Mouse (Mus musculus): Measurements from ENCODE around the gene Upk2. TPM values are rescaled to one million over a fixed set of nuclear protein-coding genes. Genes with fewer than 3 reads are reported as not detected.
"Not testable (repeated sequence)": the region's sequence is repeated elsewhere in the genome, so short reads cannot be mapped to it uniquely, and the experiment has no call there.

Gene Upk2
- polyA plus RNA-seq, 1 experiment = 1.4 TPM

- no peak for DNase-seq
- Histone ChIP-seq H3K36me3 (ENCODE audit: control insufficient read depth, insufficient read depth, low read length) (no peaks in the 10 kb centered on the region), H3K4me1 (replicated peaks; ENCODE audit: control insufficient read depth, insufficient read depth, low read length) (no peaks in the 10 kb centered on the region), H3K4me3 (ENCODE audit: control insufficient read depth, insufficient read depth, low read length) (no peak overlapping the region), H3K27me3 (ENCODE audit: control insufficient read depth, insufficient read depth, low read length) (no peaks in the 10 kb centered on the region), H3K27ac (ENCODE audit: control insufficient read depth, insufficient read depth, low read length) (no peak overlapping the region)
- TF ChIP-seq CTCF (IDR thresholded peaks at IDR 0.05; ENCODE audit: borderline replicate concordance, control insufficient read depth, extremely low read depth, insufficient read depth, low read length, poor library complexity) (no peak), POLR2A (IDR thresholded peaks at IDR 0.05; ENCODE audit: control insufficient read depth, extremely low read depth, insufficient read depth, low read length, poor library complexity) (no peak)
- WGBS = 74% methylated on average over 2 of the region's 2 CpGs
Measured at GRCm38 (mm10) chr9:44468800-44469199, 14.0 kb upstream of the Upk2 start.

GRCm38 (mm10) chr9:44468224-44468623 lies 13.4 kb upstream of the Upk2 start:
- Histone ChIP-seq H3K27ac (ENCODE audit: control insufficient read depth, insufficient read depth, low read length) (no peak overlapping the region), H3K27me3 (ENCODE audit: control insufficient read depth, insufficient read depth, low read length) (no peaks in the 10 kb centered on the region), H3K4me3 (ENCODE audit: control insufficient read depth, insufficient read depth, low read length) (no peak overlapping the region), H3K36me3 (ENCODE audit: control insufficient read depth, insufficient read depth, low read length) (no peaks in the 10 kb centered on the region), H3K4me1 (replicated peaks; ENCODE audit: control insufficient read depth, insufficient read depth, low read length) (no peaks in the 10 kb centered on the region)
- no peak for DNase-seq
- TF ChIP-seq CTCF (IDR thresholded peaks at IDR 0.05; ENCODE audit: borderline replicate concordance, control insufficient read depth, extremely low read depth, insufficient read depth, low read length, poor library complexity) (no peak), POLR2A (IDR thresholded peaks at IDR 0.05; ENCODE audit: control insufficient read depth, extremely low read depth, insufficient read depth, low read length, poor library complexity) (no peak)
- 72% methylated on average over 7 of the region's 7 CpGs for WGBS

GRCm38 (mm10) chr9:44461950-44462349 lies 7.2 kb upstream of the Upk2 start:
- Histone ChIP-seq H3K27me3 (ENCODE audit: control insufficient read depth, insufficient read depth, low read length) (no peaks in the 10 kb centered on the region), H3K4me3 (ENCODE audit: control insufficient read depth, insufficient read depth, low read length) (no peak overlapping the region), H3K27ac (ENCODE audit: control insufficient read depth, insufficient read depth, low read length) (no peak overlapping the region), H3K36me3 (ENCODE audit: control insufficient read depth, insufficient read depth, low read length) (no peaks in the 10 kb centered on the region), H3K4me1 (replicated peaks; ENCODE audit: control insufficient read depth, insufficient read depth, low read length) (no peaks in the 10 kb centered on the region)
- TF ChIP-seq CTCF (IDR thresholded peaks at IDR 0.05; ENCODE audit: borderline replicate concordance, control insufficient read depth, extremely low read depth, insufficient read depth, low read length, poor library complexity) (no peak), POLR2A (IDR thresholded peaks at IDR 0.05; ENCODE audit: control insufficient read depth, extremely low read depth, insufficient read depth, low read length, poor library complexity) (no peak)
- 45% methylated on average over 5 of the region's 5 CpGs for WGBS
- no peak for DNase-seq

GRCm38 (mm10) chr9:44457035-44457742 lies 2.4 kb upstream of the Upk2 start:
- Histone ChIP-seq H3K36me3 (ENCODE audit: control insufficient read depth, insufficient read depth, low read length) (no peaks in the 10 kb centered on the region), H3K4me1 (replicated peaks; ENCODE audit: control insufficient read depth, insufficient read depth, low read length) (no peaks in the 10 kb centered on the region), H3K4me3 (ENCODE audit: control insufficient read depth, insufficient read depth, low read length) (no peak overlapping the region), H3K27ac (ENCODE audit: control insufficient read depth, insufficient read depth, low read length) (no peak overlapping the region), H3K27me3 (ENCODE audit: control insufficient read depth, insufficient read depth, low read length) (no peaks in the 10 kb centered on the region)
- 74% methylated on average over 11 of the region's 11 CpGs for WGBS
- TF ChIP-seq CTCF (IDR thresholded peaks at IDR 0.05; ENCODE audit: borderline replicate concordance, control insufficient read depth, extremely low read depth, insufficient read depth, low read length, poor library complexity) = no peak
- no peak for TF ChIP-seq POLR2A (IDR thresholded peaks at IDR 0.05; ENCODE audit: control insufficient read depth, extremely low read depth, insufficient read depth, low read length, poor library complexity)
- DNase-seq = no peak

- 30% methylated on average over 14 of the region's 14 CpGs for WGBS
- peak; percentile 85 for DNase-seq
- Histone ChIP-seq H3K36me3 (ENCODE audit: control insufficient read depth, insufficient read depth, low read length) (no peaks in the 10 kb centered on the region), H3K4me3 (ENCODE audit: control insufficient read depth, insufficient read depth, low read length) (no peak overlapping the region), H3K27me3 (ENCODE audit: control insufficient read depth, insufficient read depth, low read length) (no peaks in the 10 kb centered on the region), H3K4me1 (replicated peaks; ENCODE audit: control insufficient read depth, insufficient read depth, low read length) (no peaks in the 10 kb centered on the region), H3K27ac (ENCODE audit: control insufficient read depth, insufficient read depth, low read length) (no peak overlapping the region)
- TF ChIP-seq POLR2A (IDR thresholded peaks at IDR 0.05; ENCODE audit: control insufficient read depth, extremely low read depth, insufficient read depth, low read length, poor library complexity) (no peak), CTCF (IDR thresholded peaks at IDR 0.05; ENCODE audit: borderline replicate concordance, control insufficient read depth, extremely low read depth, insufficient read depth, low read length, poor library complexity) (peak; percentile 94)
Measured at GRCm38 (mm10) chr9:44454132-44454890, 465 bp downstream of the Upk2 start.

GRCm38 (mm10) chr9:44450387-44450786 lies 4.4 kb downstream of the Upk2 start:
- TF ChIP-seq POLR2A (IDR thresholded peaks at IDR 0.05; ENCODE audit: control insufficient read depth, extremely low read depth, insufficient read depth, low read length, poor library complexity) (no peak), CTCF (IDR thresholded peaks at IDR 0.05; ENCODE audit: borderline replicate concordance, control insufficient read depth, extremely low read depth, insufficient read depth, low read length, poor library complexity) (no peak)
- Histone ChIP-seq H3K36me3 (ENCODE audit: control insufficient read depth, insufficient read depth, low read length) (no peaks in the 10 kb centered on the region), H3K4me1 (replicated peaks; ENCODE audit: control insufficient read depth, insufficient read depth, low read length) (no peaks in the 10 kb centered on the region), H3K27ac (ENCODE audit: control insufficient read depth, insufficient read depth, low read length) (no peak overlapping the region), H3K27me3 (ENCODE audit: control insufficient read depth, insufficient read depth, low read length) (no peaks in the 10 kb centered on the region), H3K4me3 (ENCODE audit: control insufficient read depth, insufficient read depth, low read length) (no peak overlapping the region)
- peak; percentile 35 for DNase-seq

GRCm38 (mm10) chr9:44444402-44445025 lies 10.3 kb downstream of the Upk2 start:
- 88% methylated on average over 7 of the region's 7 CpGs for WGBS
- DNase-seq; H3K27me3 ChIP-seq (ENCODE audit: control insufficient read depth, insufficient read depth, low read length); H3K27ac ChIP-seq (ENCODE audit: control insufficient read depth, insufficient read depth, low read length); H3K36me3 ChIP-seq (ENCODE audit: control insufficient read depth, insufficient read depth, low read length); H3K4me3 ChIP-seq (ENCODE audit: control insufficient read depth, insufficient read depth, low read length); H3K4me1 ChIP-seq (replicated peaks; ENCODE audit: control insufficient read depth, insufficient read depth, low read length): not testable (repeated sequence)

All from thymus, adult 2 months (tissue).